Mouse (Mus musculus) adrenal gland, postnatal 10 days (tissue): ENCODE results near the gene Ssr3. TPM values are rescaled to one million over a fixed set of nuclear protein-coding genes. Genes with fewer than 3 reads are reported as not detected.
A peak's percentile ranks its signal among the peaks of the same experiment; 100 is the strongest.

Experiments
- DNase-seq: peaks from one replicate; pipeline ENCODE4 v3.0.0; 2021; ENCODE audit warnings: mixed read lengths
- total RNA-seq, 2 experiments: library from RNA; stranded (reverse); gene quantifications; 2 replicates each; pipeline ENCODE4 v1.2.3; 2021

Ssr3 gene
- total RNA-seq, 2 experiments from 2014 or later: 174 to 190 TPM

GRCm38 (mm10) chr3:65374729-65375128 lies 17.7 kb downstream of the Ssr3 start:
- no peak for DNase-seq

DNA sequence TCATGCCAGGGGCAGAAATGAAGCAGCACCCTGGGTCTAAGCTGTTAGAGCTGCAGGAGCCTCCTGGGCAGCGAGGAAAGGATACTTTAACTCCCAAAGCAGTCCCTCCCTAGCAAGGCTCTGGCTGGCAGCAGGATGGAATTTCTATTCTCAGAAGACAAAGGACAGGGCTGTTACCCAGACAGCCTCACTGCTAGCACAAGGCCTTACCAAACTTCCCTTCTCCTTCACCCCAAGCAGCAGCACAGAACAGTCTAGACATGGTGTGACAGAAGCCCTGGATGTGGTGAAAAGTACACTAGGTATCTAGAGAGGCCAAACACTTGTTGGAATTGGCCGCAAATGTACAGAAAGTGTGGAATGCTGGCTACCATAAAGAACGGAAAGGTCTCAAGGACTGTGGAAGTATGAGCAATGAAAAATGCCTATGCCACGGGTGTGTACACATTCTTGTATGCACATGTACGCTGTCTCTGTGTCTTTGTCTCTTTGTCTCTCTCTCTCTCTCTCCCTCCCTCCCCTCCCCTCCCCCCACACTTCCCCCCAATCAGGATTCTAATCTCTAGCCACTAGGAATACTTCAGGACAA lies 18.7 kb downstream of the Ssr3 start:
- no peak for DNase-seq

DNA sequence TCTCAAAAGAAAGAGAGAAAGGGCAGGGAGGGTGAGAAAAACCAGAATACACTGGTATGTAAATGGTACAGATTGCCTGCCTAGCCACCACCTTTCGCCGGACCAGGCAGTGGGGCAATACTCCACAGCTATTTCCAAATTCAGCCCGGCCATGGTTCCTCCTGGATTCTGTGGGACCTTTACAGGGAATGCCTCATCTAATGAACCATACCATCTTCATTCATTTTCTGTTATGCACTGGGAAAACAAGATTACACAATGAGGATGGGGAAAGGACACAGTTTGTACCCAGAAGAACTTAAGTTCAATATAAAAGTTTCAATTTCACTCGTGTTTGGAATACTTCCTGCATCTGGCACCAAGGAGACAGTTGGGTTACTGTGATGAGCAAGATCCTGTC lies 19.9 kb downstream of the Ssr3 start:
- DNase-seq: no peak

DNA sequence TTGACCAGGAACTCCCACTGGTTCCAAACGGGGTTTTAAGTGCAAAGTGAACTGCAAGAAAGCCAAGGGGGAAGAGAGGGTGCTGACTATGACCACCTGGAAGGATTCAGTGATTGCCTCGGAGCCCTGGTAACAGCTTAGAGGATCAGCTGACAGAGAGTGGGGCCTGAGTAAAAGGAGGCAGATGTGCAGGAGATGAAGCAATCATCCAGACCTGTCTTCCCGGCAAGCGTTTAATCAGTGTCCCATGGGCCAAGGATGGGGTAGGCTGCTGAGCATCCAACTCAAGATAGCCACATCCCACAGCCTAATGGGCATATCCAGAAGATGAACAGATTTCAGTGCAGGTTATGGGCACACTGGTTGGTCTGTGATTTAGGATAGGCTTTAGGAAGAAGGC lies 24.5 kb downstream of the Ssr3 start:
- no peak for DNase-seq

DNA sequence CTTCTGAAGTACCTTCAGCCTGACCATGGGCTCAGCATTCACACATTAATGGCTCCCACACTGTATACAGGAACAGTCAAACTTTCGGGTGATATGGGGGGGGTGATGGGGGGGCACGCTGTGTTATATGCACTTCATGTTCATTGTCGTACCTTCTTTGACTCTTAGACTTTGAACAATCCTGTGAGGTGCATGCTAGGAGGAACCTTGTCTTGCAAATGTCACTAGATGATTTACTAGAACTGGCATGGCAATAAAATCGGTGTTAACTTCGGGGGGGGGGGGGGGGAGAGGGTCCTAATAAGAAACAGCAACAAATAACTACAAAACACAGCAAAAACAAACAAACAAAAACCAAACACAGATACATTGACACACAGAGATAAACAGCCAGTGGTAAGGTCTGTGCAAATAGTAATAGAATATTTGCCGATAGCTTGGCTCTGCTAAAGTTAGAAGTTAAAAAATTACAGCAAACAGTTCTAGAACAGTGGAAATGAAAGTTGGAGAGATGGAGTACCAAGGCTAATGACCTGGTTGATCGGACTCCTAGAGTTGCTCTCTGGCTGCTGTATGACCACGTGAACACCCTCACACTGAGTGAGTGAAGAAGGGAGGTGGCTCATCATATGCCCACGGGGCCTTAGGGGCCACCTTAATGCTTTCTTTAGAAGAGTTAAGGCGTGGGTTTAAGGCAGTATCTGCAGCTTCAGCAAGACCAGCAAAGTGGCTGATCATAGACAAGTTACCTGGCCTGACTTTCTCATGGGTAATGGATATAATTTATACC lies 26.3 kb downstream of the Ssr3 start:
- no peak for DNase-seq

- DNase-seq: peak; percentile 67
Observed at GRCm38 (mm10) chr3:65365184-65365583, 27.2 kb downstream of the Ssr3 start.

DNA sequence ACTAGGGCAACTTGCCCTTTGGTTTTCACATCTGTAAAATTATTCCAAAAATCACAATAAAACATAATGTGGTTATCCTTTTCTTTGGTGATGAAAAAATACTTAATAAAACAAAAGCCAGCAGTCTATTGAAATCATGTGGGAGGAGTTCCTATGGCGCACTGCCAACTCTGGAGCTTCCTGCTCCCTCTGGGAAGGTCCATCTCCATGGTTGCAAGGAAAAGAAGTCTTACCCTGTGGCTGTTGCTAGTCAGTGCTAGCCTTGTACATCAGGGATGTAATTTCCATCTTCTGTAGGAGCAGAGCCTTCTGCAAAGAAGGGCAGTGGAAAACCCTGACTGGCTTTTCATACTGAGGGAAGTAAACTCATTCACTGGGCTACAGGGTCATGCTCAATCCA lies 29.0 kb downstream of the Ssr3 start:
- DNase-seq: peak; percentile 54

DNA sequence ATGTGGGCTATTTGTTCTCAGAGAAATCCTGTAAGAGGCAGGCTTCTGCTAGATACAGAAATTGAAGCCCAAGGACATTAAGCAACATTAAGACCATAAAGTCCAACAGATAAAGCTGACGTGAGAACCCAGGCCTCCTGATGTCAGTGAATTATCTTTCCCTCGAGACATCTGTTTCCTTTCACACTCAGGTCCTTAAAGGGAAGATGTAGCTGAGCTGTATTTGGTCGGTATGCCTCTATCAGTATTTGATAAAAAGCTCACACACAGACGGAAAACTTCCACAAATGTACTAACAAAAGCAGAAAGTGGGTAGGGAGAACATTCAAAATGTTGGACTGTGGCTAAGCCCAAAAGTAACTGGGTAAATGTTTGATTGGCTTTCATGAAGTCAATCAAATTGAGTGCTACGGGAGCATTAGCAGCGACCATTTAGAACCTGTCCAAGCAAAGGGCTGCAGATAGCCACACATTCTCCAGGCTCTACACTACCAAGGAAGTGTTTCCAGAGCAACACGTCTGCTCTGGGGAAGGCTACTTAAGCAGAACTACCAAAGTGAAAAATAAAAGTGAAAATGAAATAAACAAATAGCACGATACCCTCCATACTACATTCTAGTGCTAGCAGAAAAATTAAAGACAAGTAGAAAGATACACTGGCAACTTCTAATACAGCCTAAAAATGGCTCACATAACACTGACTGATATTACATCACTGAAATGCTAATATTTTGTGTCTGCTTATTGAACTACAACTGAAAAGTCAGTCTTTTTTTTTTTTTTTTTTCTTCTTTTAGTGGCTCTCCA lies 32.1 kb downstream of the Ssr3 start:
- DNase-seq: no peak

DNA sequence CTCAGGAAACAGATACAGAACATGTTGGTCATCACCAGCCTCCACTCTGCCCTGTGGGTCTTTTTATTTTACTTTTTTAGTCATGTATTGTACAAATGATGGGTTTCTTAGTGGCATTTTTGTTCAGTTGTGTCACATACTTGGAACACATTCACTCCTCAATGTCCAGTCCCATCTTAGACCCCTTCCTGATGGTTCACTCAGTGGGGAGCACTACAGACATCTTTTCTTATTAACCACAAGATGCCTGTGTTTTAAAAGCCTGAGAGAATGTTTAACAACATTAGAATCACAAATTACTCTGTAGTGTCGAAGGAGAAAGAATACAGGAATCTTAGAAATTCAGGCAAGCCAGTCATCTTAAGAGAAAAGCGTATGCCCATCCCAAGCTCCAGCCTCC lies 33.6 kb downstream of the Ssr3 start:
- DNase-seq: no peak

GRCm38 (mm10) chr3:65358275-65358674 lies 34.1 kb downstream of the Ssr3 start:
- no peak for DNase-seq

- no peak for DNase-seq
Observed at GRCm38 (mm10) chr3:65355479-65355878, 36.9 kb downstream of the Ssr3 start.

- DNase-seq: no peak
Observed at GRCm38 (mm10) chr3:65353263-65354037, 39.0 kb downstream of the Ssr3 start.

GRCm38 (mm10) chr3:65352278-65353127 lies 39.9 kb downstream of the Ssr3 start:
- no peak for DNase-seq

- no peak for DNase-seq
Observed at GRCm38 (mm10) chr3:65346176-65346575, 46.2 kb downstream of the Ssr3 start.

DNA sequence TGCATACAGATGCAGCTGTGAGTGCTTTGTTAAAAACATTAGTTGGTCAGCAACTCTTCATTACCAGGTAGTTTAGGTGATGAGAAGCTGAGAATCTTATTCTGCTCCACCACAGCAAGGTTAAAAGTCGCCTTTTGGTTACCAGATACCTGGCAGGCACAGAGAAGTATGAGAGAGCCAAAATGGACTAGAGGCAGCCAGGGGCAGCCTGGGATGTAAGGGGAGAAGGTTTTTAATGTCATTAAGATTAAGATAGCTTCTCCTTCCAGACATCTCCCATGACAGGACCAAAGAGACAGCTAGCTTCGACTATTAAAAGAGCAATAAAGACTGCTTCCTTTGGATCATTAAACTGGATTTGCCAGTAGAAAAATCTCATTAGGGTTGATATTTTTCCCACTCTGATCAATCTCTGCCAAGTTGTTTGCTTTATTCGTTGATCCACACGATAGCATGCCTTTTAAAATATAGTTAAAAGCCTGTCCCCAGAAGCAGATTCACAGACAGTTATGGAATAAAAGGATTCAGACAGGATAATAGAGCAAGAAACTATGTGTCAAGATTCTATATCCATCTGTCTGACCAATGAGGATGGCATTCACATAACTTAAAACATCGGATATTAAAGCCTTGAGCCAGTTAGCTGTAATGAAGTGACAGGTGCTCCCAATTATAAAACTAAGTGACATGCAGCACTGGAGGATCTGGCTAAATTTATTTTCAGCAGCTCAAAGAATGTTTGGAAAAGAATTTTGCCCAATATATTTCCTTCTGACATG lies 52.1 kb downstream of the Ssr3 start:
- DNase-seq: no peak

DNA sequence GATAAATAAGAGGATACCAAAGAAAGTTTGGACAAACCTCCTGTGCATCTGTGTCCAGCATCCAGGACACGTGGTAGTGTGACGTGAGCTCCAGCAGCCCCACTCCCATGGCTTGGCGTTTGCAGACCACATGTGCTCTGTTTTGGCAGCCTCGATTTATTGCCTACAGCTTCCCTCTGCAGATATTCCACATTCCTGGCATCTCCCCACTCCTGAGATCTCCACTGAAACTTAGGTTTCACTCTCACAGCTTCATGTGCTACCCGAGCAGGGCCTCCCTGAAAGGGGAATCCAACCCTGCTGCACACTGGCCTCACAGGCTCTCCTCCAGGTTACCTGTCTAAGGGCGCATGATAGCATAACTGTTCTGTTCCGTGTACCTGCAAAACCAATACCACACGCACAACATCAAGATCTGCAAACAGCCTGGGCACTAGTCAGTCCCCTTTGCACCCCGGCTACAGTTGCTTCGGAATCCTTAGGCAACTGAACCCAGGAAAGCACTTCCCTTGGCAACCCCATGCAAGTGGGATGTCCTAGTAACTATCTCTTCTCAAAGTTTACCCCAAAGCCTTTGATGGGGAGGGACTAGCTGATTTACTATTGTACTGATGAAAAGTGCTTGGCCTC lies 54.5 kb downstream of the Ssr3 start:
- DNase-seq: no peak
